Mouse (Mus musculus) adrenal gland, adult 8-10 months (tissue): ENCODE measurements at regions not wholly inside any gene's neighbourhood (a gene's known extent, or its start where the extent isn't known, plus 50 kb on each side); places are given as distances from the start of the nearest gene placed in this dataset.
A peak's percentile ranks its signal among the peaks of the same experiment; 100 is the strongest.

Source experiments
- DNase-seq: peaks from one replicate; pipeline ENCODE4 v3.0.0; 2022

DNA sequence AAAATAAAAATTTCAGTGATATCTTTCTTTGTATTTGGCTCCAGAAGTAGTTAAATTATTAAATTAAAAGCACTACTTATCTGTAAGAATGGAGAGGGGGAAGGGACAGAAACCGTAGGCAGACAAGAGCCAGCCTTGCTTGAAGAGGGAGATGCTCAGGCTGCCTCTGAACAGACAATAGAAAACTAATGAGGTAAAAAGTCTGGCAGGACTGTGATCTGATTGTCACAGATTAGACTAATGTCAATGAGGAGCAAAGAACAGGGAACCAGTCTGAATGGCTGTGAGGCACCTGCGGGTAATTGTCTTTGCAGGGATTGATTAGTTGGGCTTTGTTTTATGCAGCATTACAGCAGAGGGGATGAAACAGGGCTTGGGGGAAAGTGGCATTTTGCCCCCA, 362.3 kb upstream of the Fam92a start:
- no peak for DNase-seq

DNA sequence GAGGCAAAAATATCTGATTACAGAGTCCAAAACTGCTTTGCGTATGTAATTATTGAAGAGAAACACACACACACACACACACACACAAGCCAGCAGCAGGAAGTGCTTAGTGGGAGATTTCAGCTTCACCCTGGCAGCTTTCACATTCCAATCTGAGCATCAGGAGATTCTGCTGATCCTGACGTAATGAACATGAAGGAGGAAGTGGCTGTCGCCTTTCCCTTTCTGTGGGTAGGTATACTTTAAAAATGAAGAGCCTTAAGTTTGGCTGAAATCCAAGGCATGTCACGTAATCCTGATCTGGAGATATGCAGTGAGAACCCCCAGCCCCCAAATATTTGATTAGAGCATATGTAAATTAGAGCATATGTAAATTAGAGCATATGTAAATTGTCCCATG, 361.1 kb upstream of the Fam92a start:
- no peak for DNase-seq

DNA sequence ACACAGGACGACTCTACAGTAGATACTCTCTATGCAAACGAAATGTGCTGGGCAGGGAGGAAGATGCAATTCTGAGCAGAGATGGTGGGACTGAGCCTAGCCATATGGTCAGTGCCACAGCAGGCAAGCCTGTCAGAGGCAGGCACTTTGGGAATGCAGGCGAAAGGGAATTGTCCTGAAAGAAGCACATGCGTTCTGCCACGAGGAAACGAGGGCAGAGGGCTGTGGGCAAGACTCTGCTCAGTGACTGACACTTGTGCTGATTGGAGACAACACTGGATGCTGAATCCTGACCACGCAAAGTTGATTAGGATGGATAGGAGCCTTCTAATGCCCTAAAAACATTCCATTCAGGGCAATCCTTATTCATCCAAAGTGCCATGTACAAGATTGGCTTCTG, 350.5 kb upstream of the Fam92a start:
- no peak for DNase-seq

DNA sequence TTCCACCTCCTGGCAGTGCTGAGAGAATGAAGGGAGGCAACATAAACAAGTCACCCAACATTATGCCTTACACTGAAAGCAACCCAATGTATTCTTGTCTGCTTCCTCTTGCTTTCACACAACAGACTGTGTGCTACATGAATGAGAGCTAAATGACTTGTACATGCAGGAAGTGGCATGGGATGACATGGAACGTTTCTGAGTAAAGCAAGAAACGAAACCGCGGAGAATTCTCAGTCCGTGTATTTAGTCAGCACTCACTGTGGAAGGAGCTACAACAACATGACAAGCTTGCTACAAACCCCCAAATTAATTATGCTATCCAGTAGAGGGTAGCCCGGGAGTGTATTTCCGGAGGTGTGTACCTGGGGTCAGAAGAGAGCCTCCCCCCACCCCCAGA, 349.4 kb upstream of the Fam92a start:
- DNase-seq, result no peak

DNA sequence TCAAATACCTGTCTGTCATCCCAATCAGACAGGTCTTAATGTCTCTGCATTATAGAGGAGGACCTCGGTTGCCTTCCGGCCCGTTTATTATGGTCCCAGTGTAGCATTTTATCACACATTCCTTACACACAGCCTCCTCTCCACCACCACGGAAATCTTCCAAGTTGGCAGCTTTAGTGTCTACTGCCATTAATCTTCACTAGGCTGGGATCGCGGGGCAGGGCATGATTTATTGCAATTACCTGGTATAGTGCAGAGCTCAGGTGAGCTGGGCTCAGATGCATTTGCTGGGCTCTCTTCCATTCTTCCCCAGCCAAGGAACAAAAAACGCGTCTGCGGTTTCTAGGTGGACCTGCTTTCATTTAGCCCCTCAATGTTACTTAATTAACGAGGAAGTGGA, 344.7 kb upstream of the Fam92a start:
- no peak for DNase-seq

DNA sequence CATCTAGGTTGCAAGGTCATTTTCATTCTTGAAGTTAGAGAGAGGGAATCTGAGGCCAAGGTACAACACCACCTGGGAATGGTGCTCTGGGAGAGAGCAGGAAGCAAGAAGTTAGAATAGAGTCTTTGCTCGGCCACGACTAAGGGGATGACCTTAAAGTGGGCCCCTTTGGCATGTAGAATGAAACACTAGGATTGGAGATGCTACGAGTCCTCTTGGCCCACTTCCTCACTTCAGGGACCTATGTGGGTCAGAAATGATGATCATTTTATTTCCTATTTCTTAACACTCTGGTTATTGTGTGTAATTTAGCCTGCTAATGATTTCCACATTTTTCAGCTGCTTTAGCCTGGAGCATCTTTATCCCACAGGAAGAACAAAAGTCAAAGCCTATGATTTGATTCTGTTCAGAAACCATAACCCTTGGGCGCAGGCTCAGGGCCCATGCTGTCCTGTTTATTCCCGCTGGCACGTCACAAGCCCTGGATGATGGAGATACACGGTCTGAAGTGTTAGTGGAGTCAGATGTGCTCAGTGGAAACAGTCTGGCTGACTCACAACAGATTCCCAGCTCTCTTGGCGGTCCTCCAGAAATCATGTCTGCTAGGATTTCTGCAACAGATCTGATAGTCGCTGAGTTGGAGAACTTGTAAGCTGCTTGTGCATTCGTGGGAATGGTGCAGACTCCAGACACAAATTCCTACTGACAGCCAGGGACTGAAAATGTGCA, 340.0 kb upstream of the Fam92a start:
- peak; percentile 40 for DNase-seq

DNA sequence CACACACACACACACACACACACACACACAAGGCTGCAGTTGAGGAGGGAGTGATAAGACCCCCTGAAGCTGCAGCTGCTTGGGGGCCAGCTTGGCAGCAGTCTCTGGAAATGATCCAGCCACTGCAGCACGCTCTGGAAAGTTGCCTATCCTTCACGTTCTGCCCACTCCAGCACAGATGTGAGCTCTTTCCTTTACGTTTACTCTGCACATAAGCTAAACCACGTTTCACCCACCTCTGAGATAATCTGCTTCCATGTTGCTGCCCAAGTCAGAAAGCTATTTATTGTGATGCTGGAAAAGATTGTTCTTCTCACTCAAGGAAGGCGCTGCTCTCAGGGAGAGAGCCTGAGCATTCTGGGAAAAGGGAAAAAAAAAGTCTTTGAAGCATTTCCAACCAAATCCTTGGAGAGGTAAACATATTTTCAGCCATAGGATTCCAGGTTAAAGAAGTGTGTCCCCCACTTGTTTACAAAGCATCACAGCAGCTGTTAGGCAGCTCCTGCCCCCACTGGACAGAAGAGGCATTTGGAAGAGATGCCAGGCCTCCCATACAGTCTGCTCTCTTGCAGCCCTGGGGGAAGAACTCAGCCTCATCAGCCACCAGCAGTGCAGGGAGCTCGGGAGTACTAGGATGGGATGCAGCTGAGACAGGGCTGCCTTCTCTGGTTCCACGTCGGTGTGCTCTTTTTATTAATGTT, 335.2 kb upstream of the Fam92a start:
- DNase-seq, result no peak

DNA sequence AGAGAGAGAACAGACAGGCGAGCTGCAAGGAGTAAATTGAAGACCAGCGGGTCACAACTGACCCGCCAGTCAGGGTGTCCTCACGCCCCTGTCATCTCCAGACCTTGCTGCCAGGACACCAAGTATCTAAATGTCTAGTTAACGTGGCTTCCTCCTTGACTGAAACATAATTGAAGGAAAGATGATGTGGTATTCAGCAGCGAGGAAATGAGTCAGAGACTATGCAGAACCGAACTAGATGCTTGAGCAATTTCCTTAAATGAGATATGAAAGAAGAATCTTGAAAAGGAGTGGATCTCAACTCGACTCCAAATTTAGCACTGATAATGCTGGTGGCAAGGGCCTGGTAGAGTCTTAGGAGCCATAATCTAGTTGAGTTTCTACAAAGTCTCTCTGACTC, 329.3 kb upstream of the Fam92a start:
- no peak for DNase-seq

DNA sequence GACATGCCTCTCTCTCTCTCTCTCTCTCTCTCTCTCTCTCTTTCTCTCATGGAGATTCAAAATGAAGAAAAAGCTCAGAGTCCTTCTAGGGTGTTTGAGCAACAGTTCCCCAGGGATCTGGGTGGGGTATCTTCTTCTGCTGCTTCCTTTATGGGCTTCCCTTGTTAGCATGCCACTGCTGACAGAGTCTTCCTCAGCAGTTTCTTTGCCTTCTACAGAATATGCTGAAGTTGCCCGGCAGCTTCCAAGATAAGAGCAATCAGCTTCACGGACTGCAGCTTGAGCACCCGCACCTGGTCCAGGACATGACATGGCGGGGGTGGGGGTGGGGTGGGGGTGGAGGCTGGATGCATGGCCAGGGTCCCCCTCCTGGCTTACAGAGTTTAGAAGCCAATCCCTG, 326.6 kb upstream of the Fam92a start:
- DNase-seq, result no peak

DNA sequence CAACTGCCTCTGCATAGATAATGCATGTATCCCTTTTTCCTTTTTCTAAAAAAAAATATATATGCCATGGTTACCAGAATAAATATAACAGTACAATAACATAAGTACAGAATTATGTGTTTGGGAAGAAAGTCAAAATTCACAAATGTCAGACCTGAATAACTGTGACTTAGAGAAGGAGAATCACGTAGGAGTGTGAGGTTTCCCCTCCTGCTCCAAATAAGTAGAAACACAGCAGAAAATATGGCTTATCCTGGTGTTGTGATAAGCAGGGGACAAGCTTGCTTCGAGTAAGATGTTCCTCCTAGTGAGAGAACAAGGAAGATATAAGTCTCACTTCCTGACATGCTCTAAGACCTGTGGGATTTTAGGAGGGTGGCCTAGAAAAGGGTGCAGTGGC, 320.7 kb upstream of the Fam92a start:
- DNase-seq, result no peak

DNA sequence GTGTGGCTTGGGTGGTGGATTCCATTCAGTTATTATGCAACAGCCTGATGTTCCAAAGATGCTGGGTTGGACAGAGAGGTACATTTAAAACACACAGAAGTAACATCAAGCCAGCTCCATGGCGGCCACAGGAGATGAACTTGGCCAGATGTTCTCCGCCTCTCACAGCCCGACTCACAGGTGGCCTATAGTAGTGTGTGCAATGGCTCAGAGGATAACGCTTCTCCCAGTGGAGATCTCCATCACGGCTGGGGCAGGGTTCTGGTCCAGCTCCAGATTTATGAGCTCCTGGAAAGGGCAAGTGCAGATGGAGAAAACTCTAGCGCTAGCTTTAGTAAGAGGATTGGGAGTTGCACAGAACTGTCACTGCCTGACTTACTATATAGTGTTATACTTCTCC, 319.5 kb upstream of the Fam92a start:
- DNase-seq, result no peak

DNA sequence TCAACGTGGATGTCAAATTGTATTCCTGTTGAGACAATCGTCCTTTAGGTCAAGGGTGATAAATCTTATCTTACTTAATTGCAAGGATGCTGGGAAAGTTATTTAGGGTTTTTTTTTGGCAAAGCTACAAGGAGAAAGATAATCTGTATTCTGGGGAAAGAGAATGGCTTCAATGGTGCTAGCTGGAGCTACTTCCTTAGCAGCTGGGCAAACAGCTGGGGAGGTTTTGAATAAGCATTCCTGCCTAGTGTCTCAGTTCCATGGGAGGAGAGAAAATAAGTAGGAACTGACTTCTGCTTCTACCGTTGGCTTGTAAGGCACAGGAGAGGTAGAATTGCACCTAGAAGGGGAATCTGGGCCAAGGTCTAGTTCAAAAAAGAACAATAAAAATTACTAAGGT, 318.3 kb upstream of the Fam92a start:
- DNase-seq, result no peak

DNA sequence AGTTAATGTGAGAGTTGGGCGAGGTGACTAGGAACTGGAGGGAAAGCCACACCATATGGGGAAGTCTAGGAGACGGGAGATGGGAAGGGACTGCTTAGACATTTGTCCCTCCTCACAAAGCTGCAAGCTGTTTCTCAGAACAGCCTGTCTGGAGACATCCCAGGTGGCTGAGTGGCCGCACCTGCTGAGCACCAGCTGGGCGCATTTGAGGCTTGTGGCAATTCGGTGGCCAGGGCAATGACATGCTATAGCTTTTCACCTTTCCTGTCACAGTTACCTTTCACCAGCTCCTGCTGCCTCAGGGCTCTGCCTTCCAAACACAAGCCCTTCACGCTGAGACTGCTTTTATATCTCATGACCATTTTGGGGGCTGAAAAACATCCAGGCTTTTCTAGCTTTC, 317.5 kb upstream of the Fam92a start:
- no peak for DNase-seq

DNA sequence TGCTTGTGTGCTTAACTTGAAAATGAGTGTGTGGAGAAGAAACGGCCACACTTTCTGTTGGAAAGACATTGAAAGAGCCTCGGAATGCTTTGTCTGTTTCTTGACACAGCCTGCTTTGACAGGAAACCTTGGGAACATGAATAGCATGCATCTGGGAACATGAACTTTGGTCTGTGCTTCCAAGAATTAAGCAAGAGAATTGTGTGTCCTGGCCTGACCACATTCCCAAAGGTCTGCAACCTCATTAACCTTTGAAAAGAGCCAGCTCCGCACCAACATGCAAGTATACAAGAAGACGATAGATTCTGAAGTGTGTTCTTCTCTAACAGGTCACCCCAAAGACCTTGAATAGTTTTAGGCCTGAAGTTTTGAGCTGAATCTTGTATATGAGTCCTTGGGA, 309.7 kb upstream of the Fam92a start:
- DNase-seq, result no peak

DNA sequence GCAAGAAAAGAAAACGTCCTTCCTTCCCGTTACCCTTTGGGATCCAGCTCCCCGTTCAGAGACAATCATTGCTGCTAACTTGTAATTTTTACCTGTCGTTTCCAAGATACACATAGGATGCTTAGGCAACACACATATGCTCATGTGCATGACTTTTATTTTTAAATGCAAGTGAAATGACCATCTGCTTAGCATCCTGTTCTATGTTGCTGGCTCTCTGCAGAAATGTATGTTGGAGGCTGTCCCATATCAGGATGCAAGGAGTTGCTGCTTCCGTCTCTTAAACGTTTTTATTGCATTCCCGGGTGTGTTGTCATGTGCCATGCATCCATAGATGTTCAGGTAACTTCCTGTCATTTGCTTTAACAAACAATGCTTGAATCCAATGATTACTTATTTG, 304.9 kb upstream of the Fam92a start:
- DNase-seq, result no peak

DNA sequence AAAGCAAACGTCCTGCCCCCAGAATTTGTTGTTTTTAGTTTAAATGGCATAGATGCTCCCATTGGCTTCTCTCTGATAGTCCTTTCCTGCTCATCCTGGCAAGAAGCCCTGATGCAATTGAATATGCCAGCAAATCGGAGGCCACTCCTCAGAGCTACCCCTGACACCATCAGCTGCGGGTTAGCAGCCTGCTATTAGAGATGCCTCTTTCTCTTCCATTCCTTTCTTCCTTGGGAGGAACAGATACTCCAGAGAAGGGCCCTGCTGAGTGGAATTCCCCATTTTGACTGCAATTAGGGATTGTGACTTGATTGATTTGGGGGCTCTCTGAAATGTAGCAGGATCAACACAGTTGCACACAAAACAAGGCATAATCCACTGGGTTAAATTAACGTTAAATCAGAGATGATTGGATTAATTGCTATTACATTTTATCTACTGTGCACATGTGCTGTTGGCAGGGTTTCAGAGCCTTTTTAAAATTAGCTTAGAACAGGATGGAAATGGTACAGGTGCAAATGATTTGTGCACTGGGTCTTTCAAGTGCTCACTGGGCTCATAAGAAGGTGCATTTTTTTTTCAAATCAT, 303.3 kb upstream of the Fam92a start:
- no peak for DNase-seq

DNA sequence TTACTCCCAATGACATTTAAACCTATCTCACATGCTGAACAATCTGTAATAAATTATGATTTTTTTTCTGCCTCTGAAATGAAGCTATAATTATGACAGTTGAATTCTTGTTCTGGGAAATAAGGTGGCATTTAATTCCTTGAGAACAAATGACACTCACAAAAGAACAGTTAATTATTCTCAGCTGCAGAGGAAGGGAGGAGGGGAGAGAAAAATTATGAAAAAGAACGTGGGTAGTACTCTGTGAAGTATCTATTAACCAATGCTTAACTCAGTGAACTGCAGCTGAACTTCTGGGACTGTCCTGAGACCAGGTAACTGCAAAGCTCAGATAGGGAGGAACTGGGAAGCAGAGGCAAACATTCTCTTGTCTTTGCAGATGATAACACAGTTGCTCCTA, 302.6 kb upstream of the Fam92a start:
- DNase-seq, result no peak

DNA sequence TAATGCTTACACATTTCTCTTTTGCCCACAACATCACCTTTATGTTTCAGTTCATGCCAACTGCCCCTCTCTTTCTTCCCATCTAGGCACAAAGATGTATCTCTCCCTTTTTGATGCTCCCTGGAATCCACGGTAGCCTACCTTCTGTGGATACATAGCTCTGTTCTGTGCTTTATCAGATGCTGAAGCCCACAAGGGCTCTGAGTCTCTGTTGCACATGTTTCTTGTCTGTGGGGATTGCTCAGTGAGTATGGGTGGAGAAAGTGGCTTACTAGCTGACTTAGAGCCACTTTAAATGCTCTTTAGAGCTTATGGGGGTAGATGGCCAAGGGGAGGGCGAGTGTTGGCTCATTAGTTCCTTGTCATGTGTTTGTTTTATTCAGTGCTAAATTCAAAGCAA, 289.9 kb upstream of the Fam92a start:
- no peak for DNase-seq

DNA sequence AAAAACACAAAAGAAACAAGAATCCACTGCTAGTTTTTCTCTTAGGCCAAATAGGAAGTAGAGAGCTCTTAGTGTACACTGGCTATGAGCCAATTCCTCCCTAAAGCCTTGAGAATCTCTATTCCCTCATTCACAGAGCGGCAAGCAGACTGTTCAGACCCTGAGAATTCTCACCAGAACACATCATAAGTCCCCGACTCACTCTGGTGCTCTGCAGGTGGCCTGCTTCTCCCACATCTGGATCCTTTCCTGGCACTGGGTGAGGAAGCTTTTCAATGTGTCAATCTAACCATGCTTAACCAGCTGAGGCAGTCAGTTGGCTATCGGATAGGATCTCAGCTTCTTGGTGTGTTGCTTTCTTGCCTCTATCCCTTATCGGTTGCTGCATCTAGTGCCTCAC, 289.4 kb upstream of the Fam92a start:
- DNase-seq, result no peak

DNA sequence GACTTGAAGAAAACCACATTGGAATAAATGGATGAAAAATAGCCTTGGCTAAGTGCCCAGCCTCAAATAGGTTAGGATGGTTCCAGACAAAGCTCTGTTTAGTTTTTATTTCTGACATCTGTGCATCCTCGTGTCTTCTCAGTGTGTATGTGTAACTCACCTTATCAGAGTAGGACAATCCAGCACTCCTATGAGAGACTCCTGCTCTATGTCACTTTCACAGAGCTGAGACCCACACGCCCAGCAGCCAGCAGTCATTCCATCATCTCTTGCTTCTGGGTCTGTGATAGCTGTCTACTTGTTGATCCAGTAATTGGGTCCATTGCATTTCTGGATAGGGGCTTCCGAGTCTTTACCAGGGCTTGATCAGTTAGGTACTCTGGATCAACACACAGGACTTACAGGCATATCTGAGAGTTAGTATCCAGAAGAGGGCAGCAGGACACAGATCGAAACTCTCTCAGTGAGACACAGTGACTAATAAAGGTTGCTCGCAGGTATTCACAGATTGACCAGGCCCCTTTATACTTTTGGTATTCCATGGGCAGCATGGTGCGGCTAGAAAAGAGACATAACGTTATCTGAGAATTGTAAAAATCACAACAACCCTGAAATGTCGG, 286.3 kb upstream of the Fam92a start:
- DNase-seq, result no peak

DNA sequence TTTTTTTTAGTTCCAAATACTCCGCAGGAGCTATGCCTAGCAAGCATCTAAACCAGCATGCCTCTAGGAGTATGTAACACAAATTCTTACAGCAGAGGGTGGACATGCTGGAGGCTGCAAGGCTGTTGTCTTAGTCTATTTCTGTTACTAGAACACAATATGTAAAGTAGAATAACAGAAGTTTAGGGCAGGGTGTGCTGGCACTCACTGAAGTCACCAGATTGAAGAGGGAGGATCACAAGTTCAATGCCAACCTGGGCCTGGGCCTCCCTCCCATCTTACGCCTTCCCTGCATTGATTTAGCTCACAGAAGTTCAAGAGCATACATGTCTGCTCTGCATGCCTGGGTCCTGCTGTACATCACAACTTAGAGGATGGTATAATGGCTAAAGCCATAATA, 280.3 kb upstream of the Fam92a start:
- DNase-seq, result no peak

DNA sequence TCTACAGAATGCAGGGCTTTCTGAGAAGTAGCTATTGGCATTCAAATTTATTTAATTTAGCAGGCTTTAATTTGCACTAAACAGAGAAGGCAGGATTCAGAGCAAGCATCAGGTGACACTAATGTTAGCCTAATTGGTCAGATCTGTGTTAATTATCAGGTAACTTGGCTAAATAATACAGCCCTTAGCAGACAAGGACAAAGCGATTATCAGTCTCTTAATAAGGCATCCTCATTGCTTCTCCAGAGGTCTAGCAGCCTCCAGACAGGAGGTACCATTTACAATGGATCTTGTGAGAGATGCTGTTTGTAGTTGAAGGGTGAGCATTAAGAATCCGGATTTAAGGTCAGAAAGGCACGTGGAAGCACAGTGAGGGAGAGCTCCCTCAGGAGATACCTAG, 253.7 kb upstream of the Fam92a start:
- no peak for DNase-seq

DNA sequence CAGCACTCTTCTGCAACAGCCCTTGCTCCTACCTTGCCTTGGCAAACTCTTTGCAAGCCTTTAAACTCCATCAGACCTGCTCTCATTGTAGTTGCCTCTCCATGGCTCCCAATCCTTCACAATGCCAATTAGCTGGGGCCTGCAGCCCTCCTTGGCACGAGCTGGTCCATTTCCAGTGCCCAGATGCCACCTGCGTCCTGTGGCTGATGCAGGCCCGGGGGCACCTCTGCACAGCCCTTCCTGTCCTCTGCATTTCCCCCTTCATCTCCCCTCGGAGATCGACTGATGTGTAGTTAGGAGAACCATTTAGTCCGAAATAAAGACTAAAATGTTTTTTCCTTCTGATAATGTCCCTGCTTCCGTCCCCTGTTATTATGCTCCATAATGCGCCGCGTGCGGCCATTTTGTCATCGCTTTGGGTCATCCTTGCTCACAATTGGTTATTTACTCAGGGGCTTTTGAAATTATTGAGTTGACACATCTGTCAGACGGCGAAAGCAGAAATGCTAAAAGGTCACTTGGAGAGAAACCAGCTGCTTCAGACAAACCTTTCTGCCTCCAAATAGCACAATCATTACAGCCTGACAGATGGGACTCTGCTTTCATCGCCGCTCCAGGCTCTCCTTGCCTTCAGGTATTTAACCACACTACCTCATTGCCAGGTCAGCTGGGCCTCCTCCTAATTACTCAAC, 250.0 kb upstream of the Fam92a start:
- no peak for DNase-seq
